Mouse (Mus musculus) heart, embryonic 10.5 days (tissue): ENCODE results near the gene Cntn4. TPM values are rescaled to one million over a fixed set of nuclear protein-coding genes. Genes with fewer than 3 reads are reported as not detected.

ENCODE experiments used
- DNase-seq: peaks from one replicate; pipeline ENCODE4 v3.0.0-alpha.2; 2017; ENCODE audit warnings: low spot score
- H3K27ac ChIP-seq: fragments of 300-500 bp; sonication (generic); 2 replicates; pipeline ENCODE4 v1.5.1; 2016; ENCODE audit warnings: mild to moderate bottlenecking
- H3K27me3 ChIP-seq: fragments of 300-500 bp; sonication (generic); 2 replicates; pipeline ENCODE4 v1.6.1; 2016; ENCODE audit warnings: mild to moderate bottlenecking; ENCODE audit not compliant: poor library complexity, insufficient read depth, severe bottlenecking
- H3K36me3 ChIP-seq: fragments of 300-500 bp; sonication (generic); 2 replicates; pipeline ENCODE4 v1.6.1; 2016; ENCODE audit warnings: mild to moderate bottlenecking, moderate library complexity
- H3K4me1 ChIP-seq: fragments of 300-500 bp; sonication (generic); 2 replicates; pipeline ENCODE4 v1.6.1; 2016; ENCODE audit warnings: mild to moderate bottlenecking
- H3K4me3 ChIP-seq: fragments of 300-500 bp; sonication (generic); 2 replicates; pipeline ENCODE4 v1.5.1; 2016; ENCODE audit warnings: mild to moderate bottlenecking, moderate library complexity
- H3K9me3 ChIP-seq: fragments of 300-500 bp; sonication (generic); 2 replicates; pipeline ENCODE4 v1.6.1; 2016; ENCODE audit warnings: mild to moderate bottlenecking, moderate library complexity
- WGBS: fragments of 180-500 bp; shearing (Covaris S2); methylation state at CpG from one replicate; pipeline ENCODE4 v1.1.7; 2016; 5-methylcytosine and 5-hydroxymethylcytosine counted together
- polyA plus RNA-seq: library from polyadenylated mRNA; unstranded; fragments of >200 nt; fragmentation: Nextera tagmentation; extraction: Ambion mirVana; gene quantifications from 2 replicates; pipeline ENCODE4 v1.2.1, GENCODE M21; 2016

Cntn4 gene
- polyA plus RNA-seq, 1 experiment from 2014 or later = 0.48 TPM

DNA sequence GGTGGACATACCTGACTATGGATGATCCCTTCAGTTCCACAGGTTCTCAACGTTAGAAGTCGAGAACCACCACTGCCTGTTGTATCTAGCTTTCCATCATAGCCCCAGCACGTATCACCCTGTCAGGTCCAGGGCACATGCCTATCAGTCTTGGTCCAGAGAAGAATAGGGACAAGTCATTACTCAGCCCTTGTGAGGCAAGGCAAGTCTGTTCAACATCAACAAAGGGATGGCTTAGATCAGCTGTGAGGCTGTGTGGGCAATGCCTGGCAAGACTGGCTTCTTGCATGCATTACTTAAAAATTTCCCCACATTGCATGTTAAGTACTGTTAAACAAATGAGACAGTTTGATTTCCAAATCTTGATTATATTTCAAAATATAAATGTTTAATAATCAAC is 1070.3 kb downstream of the Cntn4 start:
- Histone ChIP-seq H3K9me3 (no peaks in the 10 kb centered on the region), H3K27ac (no peak overlapping the region)
- WGBS = 75% methylated on average over 3 of the region's 3 CpGs

More for the DNA sequence above, 1070.3 kb downstream of the Cntn4 start:
- no peaks in the 10 kb centered on the region for H3K4me1 ChIP-seq
- H3K36me3 ChIP-seq = no peaks in the 10 kb centered on the region
- no peak overlapping the region for H3K4me3 ChIP-seq
- no peak for DNase-seq
- no peaks in the 10 kb centered on the region for H3K27me3 ChIP-seq
